Mouse (Mus musculus) forebrain, postnatal 0 days (tissue): ENCODE data around the gene Ltbp1. TPM values are rescaled to one million over a fixed set of nuclear protein-coding genes. Genes with fewer than 3 reads are reported as not detected.

Source experiments
- ATAC-seq: fragments of 200-750 bp; cut with Nextera tagmentation; 2 replicates; pipeline ENCODE4 v1.8.0; 2017; ENCODE audit warnings: mild to moderate bottlenecking, moderate library complexity
- DNase-seq: peaks from one replicate; pipeline ENCODE4 v3.0.0-alpha.2; 2015
- H3K27ac ChIP-seq: fragments of 300-500 bp; sonication (generic); 2 replicates; pipeline ENCODE4 v1.5.1; 2014; ENCODE audit warnings: low read depth, mild to moderate bottlenecking, antibody characterized with exemption, low read length, moderate library complexity, mixed read lengths
- H3K27me3 ChIP-seq: fragments of 300-500 bp; sonication (generic); 2 replicates; pipeline ENCODE4 v1.6.1; 2014; ENCODE audit warnings: mild to moderate bottlenecking, low read length, mixed read lengths; ENCODE audit not compliant: insufficient read depth
- H3K36me3 ChIP-seq: fragments of 300-500 bp; sonication (generic); 2 replicates; pipeline ENCODE4 v1.6.1; 2014; ENCODE audit warnings: mild to moderate bottlenecking, moderate library complexity; ENCODE audit not compliant: insufficient read depth
- H3K4me1 ChIP-seq: fragments of 300-500 bp; sonication (generic); 2 replicates; pipeline ENCODE4 v1.6.1; 2014; ENCODE audit warnings: antibody characterized with exemption; ENCODE audit not compliant: insufficient read depth
- H3K4me2 ChIP-seq: fragments of 300-500 bp; sonication (generic); 2 replicates; pipeline ENCODE4 v1.6.1; 2014; ENCODE audit warnings: low read depth, mild to moderate bottlenecking, moderate library complexity
- H3K4me3 ChIP-seq: fragments of 300-500 bp; sonication (generic); 2 replicates; pipeline ENCODE4 v1.5.1; 2014; ENCODE audit warnings: low read depth, low read length, mixed read lengths
- H3K9ac ChIP-seq: fragments of 300-500 bp; sonication (generic); 2 replicates; pipeline ENCODE4 v1.6.1; 2014; ENCODE audit warnings: mild to moderate bottlenecking
- H3K9me3 ChIP-seq: fragments of 300-500 bp; sonication (generic); 2 replicates; pipeline ENCODE4 v1.6.1; 2016; ENCODE audit warnings: low read length
- CTCF ChIP-seq: sonication (generic); IDR thresholded peaks from 2 replicates; pipeline ENCODE4 v1.5.1; 2016; ENCODE audit warnings: antibody characterized with exemption, control low read depth, low read depth
- WGBS: fragments of 180-500 bp; shearing (Covaris S2); extraction: QIAGEN DNeasy Blood & Tissue Kit; methylation state at CpG from one replicate; pipeline ENCODE4 v1.1.7; 2014; 5-methylcytosine and 5-hydroxymethylcytosine counted together
- polyA plus RNA-seq: library from polyadenylated mRNA; unstranded; fragments of >200 nt; fragmentation: Nextera tagmentation; extraction: Ambion mirVana; gene quantifications from 2 replicates; pipeline ENCODE4 v1.2.1, GENCODE M21; 2015
- total RNA-seq: library from RNA; depleted of rRNA; stranded (reverse); fragments of >200 nt; gene quantifications from 2 replicates; pipeline ENCODE4 v1.2.3, GENCODE M21; 2014

The Ltbp1 gene
- total and polyA plus RNA-seq, 2 experiments from 2014 or later: 1.5 to 5.2 TPM

DNA sequence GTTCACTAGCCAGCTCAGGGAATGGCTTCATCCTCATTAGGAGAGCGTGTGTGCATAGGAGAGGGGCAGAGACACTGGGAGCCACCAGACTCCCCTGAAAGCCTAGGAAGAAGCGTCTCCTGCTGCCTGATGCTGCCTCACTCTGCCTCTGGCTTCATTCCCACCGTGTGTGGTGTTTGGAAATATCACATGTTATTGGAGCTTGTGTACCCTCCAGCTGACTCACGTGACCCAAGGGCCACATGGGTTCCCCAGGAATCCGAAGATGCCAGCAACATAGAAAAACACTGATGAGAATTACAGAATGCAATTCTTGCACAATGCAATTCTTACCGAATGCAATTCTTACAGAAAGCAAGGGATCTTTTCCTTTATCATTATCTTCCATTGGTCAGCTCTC is 325.0 kb downstream of the Ltbp1 start:
- H3K27me3 ChIP-seq: no peaks in the 10 kb centered on the region

DNA sequence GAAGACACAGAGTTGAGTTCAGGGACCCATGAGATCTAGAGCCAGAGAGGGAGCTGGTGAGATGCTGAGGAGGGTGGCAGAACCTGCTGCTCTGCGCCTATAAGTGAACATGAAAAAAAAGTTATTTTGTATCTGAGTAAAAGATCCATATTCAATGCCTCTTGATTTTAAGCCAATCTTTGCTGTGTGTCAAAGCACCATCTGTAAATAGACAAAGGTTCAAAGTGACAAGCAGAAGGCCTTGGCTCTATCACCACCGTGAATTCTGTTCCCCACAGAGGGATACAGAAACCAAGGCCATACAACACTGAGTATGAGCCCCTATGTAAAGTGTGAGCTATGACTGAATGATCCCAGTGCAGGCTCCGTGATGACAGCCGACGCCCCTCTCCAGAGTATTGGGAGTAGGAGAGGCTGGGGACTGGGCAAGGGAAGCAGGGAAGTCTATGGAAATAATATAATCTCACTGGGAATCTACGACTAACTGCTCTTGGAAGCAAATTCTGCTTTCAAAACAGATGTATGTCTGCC is 326.1 kb downstream of the Ltbp1 start:
- no peaks in the 10 kb centered on the region for H3K4me1 ChIP-seq
- no peaks in the 10 kb centered on the region for H3K27me3 ChIP-seq
- DNase-seq (peak; percentile 16), ATAC-seq (peak; percentile 89)
- TF ChIP-seq CTCF: no peak
- no peak overlapping the region for H3K4me3 ChIP-seq
- H3K27ac ChIP-seq: no peak overlapping the region
- H3K36me3 ChIP-seq: no peaks in the 10 kb centered on the region
- H3K4me2 ChIP-seq: no peak overlapping the region
- no peak overlapping the region for H3K9ac ChIP-seq
- 70% methylated on average over 6 of the region's 6 CpGs for WGBS
- no peaks in the 10 kb centered on the region for H3K9me3 ChIP-seq

More for the DNA sequence above, 325.0 kb downstream of the Ltbp1 start:
- TF ChIP-seq CTCF: no peak
- H3K36me3 ChIP-seq: no peaks in the 10 kb centered on the region
- H3K4me2 ChIP-seq: no peak overlapping the region
- no peak overlapping the region for H3K9ac ChIP-seq
- no peak overlapping the region for H3K4me3 ChIP-seq
- no peak for ATAC-seq
- no peaks in the 10 kb centered on the region for H3K4me1 ChIP-seq
- H3K9me3 ChIP-seq: no peaks in the 10 kb centered on the region
- DNase-seq: no peak
- no peak overlapping the region for H3K27ac ChIP-seq
- 71% methylated on average over 6 of the region's 6 CpGs for WGBS

DNA sequence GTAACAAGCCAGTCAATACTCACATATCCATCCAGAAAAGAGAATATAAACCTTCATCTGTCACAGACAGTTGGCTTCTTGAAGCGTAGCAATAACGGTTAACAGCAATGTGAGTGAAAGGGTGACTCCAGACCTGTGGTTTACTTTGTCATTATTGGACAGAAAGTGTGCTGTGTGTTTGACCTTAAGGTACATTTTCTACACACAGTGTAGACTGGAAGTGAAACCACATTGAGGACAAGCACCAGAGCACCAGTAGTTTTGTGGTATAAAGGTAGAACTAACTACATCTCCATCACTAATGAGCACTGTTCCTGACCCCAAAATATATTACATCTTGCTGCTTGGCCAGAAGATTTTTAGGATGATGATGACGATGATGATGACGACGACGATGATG is 326.9 kb downstream of the Ltbp1 start:
- no peak for ATAC-seq
- no peak for TF ChIP-seq CTCF
- WGBS: 96% methylated on average over 6 of the region's 6 CpGs

DNA sequence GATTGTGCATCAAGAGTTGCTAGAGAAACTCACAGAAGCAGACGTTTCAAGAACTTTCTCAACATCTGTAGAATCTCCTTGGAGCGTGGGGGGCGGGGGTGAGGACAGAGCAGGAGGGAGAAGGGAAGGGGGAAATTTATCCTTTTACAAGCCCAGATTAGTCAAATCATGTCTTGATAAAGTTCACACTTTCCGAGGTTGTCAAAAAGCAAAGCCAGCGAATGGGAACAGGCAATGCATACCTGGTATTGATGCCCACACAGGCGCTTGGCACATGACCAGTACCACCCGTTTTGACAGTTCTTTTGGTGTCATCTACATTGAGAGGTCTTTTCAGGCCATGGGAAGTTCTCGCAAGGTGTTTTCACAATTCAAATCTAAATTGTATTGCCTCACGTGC is 327.6 kb downstream of the Ltbp1 start:
- H3K4me3 ChIP-seq: no peak overlapping the region
- ATAC-seq (no peak), DNase-seq (no peak)
- H3K27me3 ChIP-seq: no peaks in the 10 kb centered on the region
- H3K4me1 ChIP-seq: no peaks in the 10 kb centered on the region
- no peaks in the 10 kb centered on the region for H3K9me3 ChIP-seq
- H3K4me2 ChIP-seq: no peak overlapping the region
- H3K9ac ChIP-seq: no peak overlapping the region
- no peak overlapping the region for H3K27ac ChIP-seq
- WGBS: 88% methylated on average over 9 of the region's 9 CpGs
- no peaks in the 10 kb centered on the region for H3K36me3 ChIP-seq
- no peak for TF ChIP-seq CTCF

More for the DNA sequence above, 326.9 kb downstream of the Ltbp1 start:
- no peaks in the 10 kb centered on the region for H3K9me3 ChIP-seq
- H3K27ac ChIP-seq: no peak overlapping the region
- no peak overlapping the region for H3K9ac ChIP-seq
- H3K4me3 ChIP-seq: no peak overlapping the region
- H3K4me2 ChIP-seq: no peak overlapping the region
- H3K27me3 ChIP-seq: no peaks in the 10 kb centered on the region
- H3K4me1 ChIP-seq: no peaks in the 10 kb centered on the region
- H3K36me3 ChIP-seq: no peaks in the 10 kb centered on the region
- DNase-seq: no peak

DNA sequence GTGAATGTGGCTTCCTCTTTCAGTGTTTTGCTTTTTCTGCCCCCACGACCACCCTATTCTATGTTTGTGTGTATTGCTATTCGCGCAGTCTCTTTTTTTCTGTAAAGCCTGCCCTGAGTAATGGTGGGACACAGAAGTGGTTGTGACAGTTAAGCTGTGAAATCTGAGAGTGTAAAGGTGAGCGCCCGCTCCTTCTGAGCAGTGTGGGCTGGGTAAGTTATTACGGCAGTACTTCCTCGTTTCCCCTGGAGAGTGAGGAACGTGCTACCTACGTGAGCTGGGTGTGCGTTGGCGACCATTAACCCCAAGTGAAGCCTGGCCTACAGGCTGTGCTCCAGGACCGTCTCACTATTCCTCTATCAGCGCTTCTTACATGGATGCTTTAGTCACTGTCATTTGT is 328.4 kb downstream of the Ltbp1 start:
- no peaks in the 10 kb centered on the region for H3K36me3 ChIP-seq
- H3K27ac ChIP-seq: no peak overlapping the region
- ATAC-seq (no peak), DNase-seq (no peak)
- no peak overlapping the region for H3K4me3 ChIP-seq
- no peak for TF ChIP-seq CTCF
- H3K27me3 ChIP-seq: no peaks in the 10 kb centered on the region
- no peak overlapping the region for H3K4me2 ChIP-seq
- WGBS: 93% methylated on average over 13 of the region's 13 CpGs
- no peak overlapping the region for H3K9ac ChIP-seq
- H3K4me1 ChIP-seq: no peaks in the 10 kb centered on the region
- H3K9me3 ChIP-seq: no peaks in the 10 kb centered on the region

DNA sequence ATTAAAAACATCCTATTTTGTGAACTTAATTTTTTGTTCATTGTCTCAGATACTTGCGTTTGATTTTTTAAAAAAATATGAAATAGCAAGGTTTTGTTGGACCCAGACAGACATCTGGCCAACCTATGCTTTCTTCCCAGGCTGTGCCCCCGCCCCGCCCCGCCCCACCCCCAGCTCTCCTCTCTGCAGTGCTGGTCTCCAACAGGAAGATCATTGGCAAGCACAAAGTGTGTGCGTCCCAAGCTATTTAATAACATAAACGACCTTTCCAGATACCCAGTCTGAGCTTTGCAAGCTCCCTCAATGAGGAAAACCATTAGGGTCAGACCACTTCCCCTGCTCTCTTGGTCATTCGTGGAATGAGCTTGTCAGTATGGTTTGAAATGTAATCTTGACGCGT is 330.3 kb downstream of the Ltbp1 start:
- Histone ChIP-seq H3K4me2 (no peak overlapping the region), H3K27ac (no peak overlapping the region), H3K4me1 (no peaks in the 10 kb centered on the region), H3K9ac (no peak overlapping the region), H3K4me3 (no peak overlapping the region), H3K36me3 (no peaks in the 10 kb centered on the region), H3K9me3 (no peaks in the 10 kb centered on the region), H3K27me3 (no peaks in the 10 kb centered on the region)
- DNase-seq: no peak
- TF ChIP-seq CTCF: no peak
- WGBS: 84% methylated on average over 9 of the region's 9 CpGs
- ATAC-seq: no peak

DNA sequence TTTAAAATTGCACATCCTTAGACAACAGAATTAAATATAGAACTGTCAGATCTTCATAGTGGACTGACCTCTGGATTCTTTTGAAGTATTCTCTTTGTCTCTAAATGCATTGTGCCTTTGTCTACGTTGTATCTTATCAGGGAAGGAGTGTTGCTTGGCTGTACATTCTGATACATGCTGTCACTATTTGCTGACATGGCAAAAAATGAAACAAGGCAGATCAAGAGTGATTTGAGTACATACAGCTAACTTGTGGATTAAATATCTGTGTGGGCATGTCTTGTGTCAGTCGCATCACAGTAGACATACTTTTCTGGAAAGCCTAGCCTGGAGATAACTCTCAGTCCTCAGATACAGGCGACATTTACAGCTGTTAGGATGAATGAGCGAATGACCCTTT is 335.9 kb downstream of the Ltbp1 start:
- H3K4me3 ChIP-seq: no peak overlapping the region
- no peak overlapping the region for H3K27ac ChIP-seq
- no peaks in the 10 kb centered on the region for H3K27me3 ChIP-seq
- H3K4me2 ChIP-seq: no peak overlapping the region
- WGBS: 90% methylated on average over 4 of the region's 4 CpGs
- no peak for DNase-seq
- H3K9me3 ChIP-seq: no peaks in the 10 kb centered on the region
- H3K9ac ChIP-seq: no peak overlapping the region
- no peaks in the 10 kb centered on the region for H3K4me1 ChIP-seq
- H3K36me3 ChIP-seq: no peaks in the 10 kb centered on the region
- ATAC-seq: no peak
- no peak for TF ChIP-seq CTCF
